Mouse (Mus musculus) lung, adult 2 months (tissue): Measurements from ENCODE around the gene Slc45a3. TPM values are rescaled to one million over a fixed set of nuclear protein-coding genes. Genes with fewer than 3 reads are reported as not detected.

ENCODE experiments used
- DNase-seq: peaks from one replicate; pipeline ENCODE4 v3.0.0; 2022
- H3K4me1 ChIP-seq: fragments of 200-500 bp; 2 replicates; pipeline ENCODE4 v1.6.1; 2011; ENCODE audit warnings: low read length; ENCODE audit not compliant: control insufficient read depth, insufficient read depth
- H3K4me3 ChIP-seq: fragments of 200-500 bp; replicated peaks from 2 replicates; pipeline ENCODE3; 2011; ENCODE audit warnings: low read depth, mild to moderate bottlenecking, control low read depth, low read length; ENCODE audit errors: extremely low read depth
- CTCF ChIP-seq: fragments of 200-500 bp; IDR thresholded peaks from 2 replicates; pipeline ENCODE4 v1.5.1; 2011; ENCODE audit warnings: mild to moderate bottlenecking, low read length, control low read depth; ENCODE audit not compliant: insufficient read depth
- POLR2A ChIP-seq: fragments of 200-500 bp; IDR thresholded peaks from 2 replicates; pipeline ENCODE4 v1.6.1; 2011; ENCODE audit warnings: low read depth, mild to moderate bottlenecking, control low read depth, low read length, borderline replicate concordance; ENCODE audit errors: extremely low read depth
- WGBS: fragments of 180-500 bp; shearing (Covaris S2); methylation state at CpG from one replicate; pipeline ENCODE4 v1.1.7; 2018; 5-methylcytosine and 5-hydroxymethylcytosine counted together
- polyA plus RNA-seq: library from polyadenylated mRNA; depleted of rRNA; stranded (reverse); fragments of >200 nt; gene quantifications from 2 replicates; pipeline ENCODE4 v1.2.3, GENCODE M21; 2012

The Slc45a3 gene
- polyA plus RNA-seq, 1 experiment, result 14.2 TPM

DNA sequence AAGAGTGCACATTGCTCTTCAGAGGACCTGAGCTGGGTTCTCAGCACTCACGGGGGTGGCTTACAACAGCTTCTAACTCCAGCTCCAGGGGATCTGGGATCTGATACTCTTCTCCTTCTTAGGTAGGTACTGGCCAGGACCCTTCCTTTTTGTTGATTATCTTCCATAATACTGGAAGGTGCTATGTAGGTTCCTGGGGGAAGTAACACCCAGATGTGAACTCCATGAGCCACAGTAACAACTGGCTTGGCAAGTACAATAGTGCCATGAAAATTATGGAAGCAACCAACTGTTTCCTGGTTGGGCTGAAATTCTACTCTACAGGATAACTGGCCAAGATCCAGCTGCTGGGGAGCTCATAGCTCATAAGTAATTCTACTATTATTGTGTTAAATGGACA is 42.7 kb downstream of the Slc45a3 start:
- Histone ChIP-seq H3K4me3 (no peak overlapping the region), H3K4me1 (peaks cover 14% of the 10 kb centered on the region)
- WGBS, result 89% methylated on average over 1 of the region's 1 CpGs
- TF ChIP-seq POLR2A, result no peak
- TF ChIP-seq CTCF, result no peak
- DNase-seq, result no peak

DNA sequence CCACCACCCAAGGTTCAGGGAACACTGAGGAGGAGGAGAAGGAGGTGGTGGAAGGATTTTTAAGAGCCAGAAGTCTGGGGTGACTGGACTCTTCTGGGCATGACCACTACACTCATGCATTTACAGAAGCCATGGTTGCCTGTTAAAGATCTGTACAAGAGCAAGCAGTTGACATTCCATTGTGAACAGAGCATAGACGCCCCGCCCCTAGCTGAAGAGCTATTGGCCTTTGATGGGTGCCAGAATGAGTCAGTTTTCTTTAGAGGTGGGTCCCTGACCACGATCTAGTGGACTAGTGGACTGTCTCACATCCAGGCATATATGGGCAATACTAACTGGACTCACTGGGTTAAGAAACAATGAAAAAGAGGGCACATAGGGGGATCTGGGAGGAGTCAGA is 43.3 kb downstream of the Slc45a3 start:
- no peak for DNase-seq
- no peak for TF ChIP-seq CTCF
- no peak for TF ChIP-seq POLR2A
- Histone ChIP-seq H3K4me3 (no peak overlapping the region), H3K4me1 (peaks cover 20% of the 10 kb centered on the region)
- 63% methylated on average over 3 of the region's 3 CpGs for WGBS

DNA sequence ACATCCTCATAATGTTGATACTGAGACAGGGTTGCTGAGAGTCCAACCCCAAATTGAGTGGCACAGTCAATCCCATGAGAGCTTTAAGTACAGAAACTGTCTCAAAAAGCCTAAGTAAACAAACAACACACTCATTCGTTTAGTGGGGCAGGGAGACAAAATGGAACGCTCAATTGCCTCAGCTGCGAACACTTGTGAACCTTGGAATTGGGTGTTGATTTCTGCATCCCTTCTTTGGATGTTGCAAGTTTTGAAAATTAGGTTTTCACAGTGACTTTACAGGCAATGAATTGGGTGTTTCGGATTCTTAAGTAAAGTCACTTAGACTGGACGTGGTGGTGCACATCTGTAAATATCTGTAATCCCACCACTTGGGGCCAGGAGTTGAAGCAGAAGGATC is 44.0 kb downstream of the Slc45a3 start:
- 24% methylated on average over 5 of the region's 5 CpGs for WGBS
- peak overlapping the region; percentile 19 for H3K4me3 ChIP-seq
- TF ChIP-seq POLR2A, result no peak
- TF ChIP-seq CTCF, result no peak
- no peak for DNase-seq
- peaks cover 24% of the 10 kb centered on the region for H3K4me1 ChIP-seq

DNA sequence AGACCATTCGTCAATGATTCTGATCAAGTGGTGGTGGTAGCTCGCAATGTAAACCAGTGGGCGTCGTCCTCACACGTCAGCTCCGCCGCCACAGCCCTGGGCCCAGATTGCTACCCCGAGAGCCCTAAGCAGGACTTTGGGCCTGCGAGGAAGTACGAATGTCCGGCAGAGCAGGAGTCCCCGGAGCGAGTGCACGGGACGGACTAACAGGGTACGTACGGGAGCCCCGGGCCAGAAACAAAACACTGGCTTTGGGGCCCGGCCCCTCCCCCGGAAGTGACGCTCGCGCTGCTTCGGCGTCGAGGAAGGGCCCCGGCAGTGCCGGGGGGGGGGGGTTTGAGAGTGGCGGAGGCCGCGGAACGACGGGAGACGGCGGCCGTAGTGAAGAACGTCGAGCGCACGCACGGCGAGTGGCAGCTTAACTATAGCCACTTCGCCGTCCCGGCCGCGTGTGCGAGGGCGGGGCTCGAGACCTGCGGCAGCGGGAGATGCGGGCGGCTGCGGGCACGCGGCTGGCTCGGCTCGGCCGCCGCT is 44.6 kb downstream of the Slc45a3 start, which contains the start of gene Elk4:
Elk4 (plus strand) TSS at position 326 of the 534 bp plus-strand sequence.
- peaks cover 26% of the 10 kb centered on the region for H3K4me1 ChIP-seq
- WGBS, result under 1% methylated on average over 61 of the region's 61 CpGs

DNA sequence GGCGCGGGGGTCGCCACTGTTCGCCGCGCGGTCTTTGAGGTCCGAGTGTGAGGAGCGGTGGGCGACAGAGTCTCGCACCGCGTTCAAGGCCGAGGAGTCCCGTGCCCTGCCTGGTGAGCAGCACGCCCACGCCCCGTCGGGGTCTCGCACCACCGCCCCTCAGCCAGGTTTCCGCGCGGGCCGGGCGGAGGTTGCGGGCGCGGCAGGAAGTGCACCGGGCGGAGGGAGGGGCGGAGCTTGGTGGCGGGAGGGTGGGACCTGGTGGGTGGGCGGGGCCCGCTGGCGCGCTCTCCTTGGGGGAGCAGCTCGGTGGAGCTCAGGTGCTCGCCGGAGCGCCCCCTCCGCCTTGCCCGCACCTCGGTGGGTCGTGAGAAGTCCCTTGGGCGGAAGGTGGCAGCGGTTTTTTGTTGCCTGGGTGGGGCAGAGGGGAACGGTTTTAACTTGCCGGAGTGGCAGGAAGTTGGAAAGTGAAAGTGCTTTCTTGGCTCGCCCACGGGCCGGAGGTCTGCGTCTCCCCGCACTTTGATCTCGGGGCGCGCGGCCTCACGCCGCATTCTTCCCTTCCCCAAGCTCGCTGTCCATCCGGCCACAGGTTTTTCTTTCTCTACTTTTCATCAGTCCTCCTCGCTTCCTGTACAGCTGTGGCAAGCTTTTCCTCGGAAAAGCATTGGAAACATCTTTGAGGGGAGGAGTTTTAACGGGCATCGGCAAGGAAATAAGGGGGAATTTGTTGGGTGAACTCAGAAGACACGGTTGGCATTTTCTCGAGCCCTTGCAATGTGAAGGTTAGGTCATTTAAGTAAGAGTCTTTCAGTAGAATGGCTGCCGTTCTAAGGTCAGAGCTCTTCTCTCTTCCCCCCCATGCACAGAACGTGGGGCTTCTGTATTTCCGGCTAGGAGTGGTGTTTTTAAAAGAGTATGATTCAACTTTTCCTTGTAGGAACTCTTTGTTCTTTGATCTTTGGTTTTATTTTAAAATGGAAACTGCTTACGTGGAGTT is 45.4 kb downstream of the Slc45a3 start:
- Histone ChIP-seq H3K4me3 (peak overlapping the region; percentile 100), H3K4me1 (peaks cover 26% of the 10 kb centered on the region)
- WGBS, result under 1% methylated on average over 71 of the region's 72 CpGs
- DNase-seq, result peak; percentile 88
- TF ChIP-seq CTCF (no peak), POLR2A (peak; percentile 9)

More for the DNA sequence above, 44.6 kb downstream of the Slc45a3 start, which contains the start of gene Elk4:
- peak within 1 kb of the TSS; percentile 100 for H3K4me3 ChIP-seq
- TF ChIP-seq POLR2A (peak; percentile 90), CTCF (no peak)
- DNase-seq, result peak; percentile 93

DNA sequence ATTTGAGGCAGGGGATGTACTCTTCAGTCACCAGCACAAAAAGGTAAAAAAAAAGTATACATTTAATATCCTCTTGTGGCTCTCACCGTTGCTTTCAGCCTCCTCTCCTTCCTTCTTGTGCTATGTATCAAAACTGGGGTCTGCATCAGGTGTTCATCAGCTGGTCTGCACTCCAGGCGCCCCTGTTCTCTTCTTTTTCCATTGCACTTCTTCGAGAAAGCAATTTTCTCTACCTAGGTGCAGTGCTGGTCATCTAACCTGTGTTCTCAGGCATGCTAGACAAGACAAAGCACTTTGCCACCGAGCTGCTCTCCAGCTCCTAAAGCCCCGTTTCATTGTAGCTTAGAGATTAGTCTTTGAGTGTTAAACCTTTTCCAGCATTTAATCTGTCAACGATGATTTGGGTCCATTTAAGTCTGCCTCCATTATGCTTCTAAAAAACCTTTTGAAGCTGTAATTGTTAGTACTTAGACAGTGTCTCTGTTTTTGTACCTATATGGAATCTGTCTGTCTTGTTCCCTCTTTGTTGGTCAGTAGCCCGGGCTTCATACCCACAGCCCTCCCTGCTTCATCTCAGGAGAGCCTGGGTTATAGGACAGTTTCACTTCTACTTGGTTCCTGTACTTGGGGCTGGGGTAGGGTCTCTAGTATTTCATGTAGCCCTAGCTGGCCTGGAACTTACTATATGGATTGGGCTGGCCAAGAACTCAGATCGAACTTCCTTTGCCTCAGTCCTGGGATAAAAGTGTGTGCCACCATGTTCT is 46.3 kb downstream of the Slc45a3 start:
- DNase-seq, result no peak
- TF ChIP-seq CTCF (no peak), POLR2A (no peak)

DNA sequence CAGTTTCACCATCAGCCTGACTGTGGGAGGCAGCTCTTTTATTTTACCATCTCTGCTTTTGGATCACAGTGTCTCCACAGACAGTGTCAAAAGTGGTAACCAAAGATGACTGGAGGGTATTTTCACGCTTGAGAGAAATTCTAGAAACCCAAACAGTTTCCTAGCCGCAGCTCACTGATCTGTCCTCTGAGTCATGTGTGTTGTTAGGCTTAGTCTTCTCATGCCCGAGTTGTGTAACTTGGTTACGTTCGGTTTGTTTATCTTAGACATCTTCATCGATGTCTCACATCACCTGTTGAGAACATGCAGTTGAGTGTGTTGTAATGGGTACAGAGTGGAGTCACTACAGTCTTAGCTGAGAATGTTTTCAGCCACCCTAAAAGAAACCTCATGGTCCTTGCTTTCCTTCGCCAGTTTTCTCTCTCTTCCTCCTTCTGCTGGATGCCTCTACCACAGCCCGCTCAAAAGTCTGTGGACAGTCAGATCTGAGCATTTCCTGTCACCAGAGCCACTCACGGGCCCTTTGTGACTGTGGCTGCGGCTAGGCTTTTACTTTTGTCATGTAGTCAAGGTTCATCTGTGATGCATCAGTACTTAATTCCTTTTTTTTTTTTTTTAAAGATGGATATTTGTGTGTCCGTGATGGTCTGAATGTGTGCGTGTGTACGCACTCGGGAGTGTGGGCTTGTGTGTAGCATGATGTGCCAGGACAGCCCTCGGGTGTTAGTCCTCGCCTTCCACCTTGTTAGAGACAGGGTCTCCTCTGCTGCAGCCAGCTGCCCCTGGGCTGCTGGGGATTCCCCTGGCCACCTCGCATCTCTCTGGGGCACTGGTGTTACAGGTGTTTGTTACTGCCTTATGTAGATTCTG is 48.1 kb downstream of the Slc45a3 start:
- no peak for DNase-seq
- Histone ChIP-seq H3K4me3 (no peak overlapping the region), H3K4me1 (peaks cover 26% of the 10 kb centered on the region)
- 45% methylated on average over 17 of the region's 17 CpGs for WGBS
- no peak for TF ChIP-seq CTCF
- TF ChIP-seq POLR2A, result no peak

More for the DNA sequence above, 46.3 kb downstream of the Slc45a3 start:
- Histone ChIP-seq H3K4me1 (peaks cover 26% of the 10 kb centered on the region), H3K4me3 (peak overlapping the region; percentile 100)
- 18% methylated on average over 8 of the region's 8 CpGs for WGBS

DNA sequence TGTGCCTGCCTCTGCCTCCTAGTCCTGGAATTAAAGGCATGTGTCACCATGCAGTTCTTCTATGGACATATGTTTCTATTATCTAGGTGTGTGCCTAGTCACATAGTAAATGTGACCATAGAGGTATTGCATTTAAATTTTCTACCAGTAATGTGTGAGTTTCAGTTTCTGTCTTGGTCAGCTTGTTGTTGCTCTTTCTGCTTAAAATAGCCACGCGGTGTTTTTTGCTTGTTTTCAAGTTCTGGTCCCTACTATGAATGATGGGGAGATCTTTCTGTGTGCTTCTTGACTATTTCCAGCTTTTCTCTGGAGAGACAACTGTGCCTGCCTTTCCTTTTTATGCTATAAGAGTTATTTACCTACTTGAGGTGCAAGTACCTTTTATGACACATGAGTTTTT is 49.0 kb downstream of the Slc45a3 start:
- DNase-seq, result no peak
- Histone ChIP-seq H3K4me3 (no peak overlapping the region), H3K4me1 (peaks cover 23% of the 10 kb centered on the region)
- 44% methylated on average over 2 of the region's 2 CpGs for WGBS
- no peak for TF ChIP-seq POLR2A
- no peak for TF ChIP-seq CTCF
